Mouse (Mus musculus): Measurements from ENCODE around the gene Pcbp4.

- no peak for TF ChIP-seq CTCF (IDR thresholded peaks at IDR 0.05; ENCODE audit: low read depth)
- TF ChIP-seq EP300 (IDR thresholded peaks at IDR 0.05; ENCODE audit: low read depth) = no peak
These were observed 22.5 kb downstream of the Pcbp4 start, which contains the start of gene Rrp9 for GRCm38 (mm10) chr9:106475663-106476001.
